Mouse (Mus musculus) 3T3-L1 (cell line): Measurements from ENCODE around the gene Srsf4.
A peak's percentile ranks its signal among the peaks of the same experiment; 100 is the strongest.

Experiments
- DNase-seq: peaks from one replicate; pipeline ENCODE4 v3.0.0-alpha.2; 2015; ENCODE audit warnings: low read depth, low spot score

Gene Srsf4

GRCm38 (mm10) chr4:131872672-131873292 lies 635 bp upstream of the Srsf4 start:
- DNase-seq = peak; percentile 37

GRCm38 (mm10) chr4:131874169-131874536 lies 736 bp downstream of the Srsf4 start:
- DNase-seq = no peak

DNA sequence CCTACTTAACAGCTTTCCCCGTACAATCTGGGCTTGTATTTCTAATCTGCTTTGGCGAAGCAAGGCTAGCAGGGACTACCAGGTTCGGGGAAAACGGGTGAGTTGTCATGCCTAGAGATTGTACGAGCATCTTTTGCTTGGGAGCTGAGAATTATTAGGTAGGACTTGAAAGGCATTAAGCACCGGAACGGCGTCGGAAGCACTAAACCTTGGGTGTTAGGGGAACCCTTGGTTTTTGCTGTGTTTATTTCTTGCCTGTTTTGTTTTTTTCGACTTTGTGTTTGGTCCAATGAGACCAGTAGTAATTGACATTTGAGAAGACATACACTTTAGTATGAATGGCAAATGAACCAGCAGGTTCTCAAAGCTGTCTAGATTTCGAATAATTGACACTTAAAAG lies 1.1 kb downstream of the Srsf4 start:
- DNase-seq = no peak

DNA sequence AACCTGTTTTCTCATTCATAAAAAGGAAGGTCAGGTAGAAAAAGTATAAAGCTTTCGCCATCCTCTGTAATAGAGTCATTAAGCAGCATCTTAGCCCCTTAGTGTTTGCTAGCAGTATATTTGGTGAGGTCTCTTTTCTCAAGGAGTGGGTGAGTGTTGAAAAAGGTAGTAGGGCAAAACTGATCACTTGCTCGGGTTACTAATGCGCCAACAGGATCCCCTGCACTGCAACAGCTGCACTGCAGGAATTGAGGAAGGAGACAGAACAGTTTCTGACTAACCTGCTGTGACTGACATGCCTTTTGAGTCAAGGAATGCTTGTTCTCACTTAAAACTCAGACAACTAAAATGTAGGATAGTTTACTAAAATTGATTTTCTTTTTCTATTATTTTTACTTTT lies 1.8 kb downstream of the Srsf4 start:
- no peak for DNase-seq

- DNase-seq = no peak
These were observed 3.4 kb downstream of the Srsf4 start for GRCm38 (mm10) chr4:131876836-131877235.

GRCm38 (mm10) chr4:131879692-131880091 lies 6.3 kb downstream of the Srsf4 start:
- DNase-seq = no peak

DNA sequence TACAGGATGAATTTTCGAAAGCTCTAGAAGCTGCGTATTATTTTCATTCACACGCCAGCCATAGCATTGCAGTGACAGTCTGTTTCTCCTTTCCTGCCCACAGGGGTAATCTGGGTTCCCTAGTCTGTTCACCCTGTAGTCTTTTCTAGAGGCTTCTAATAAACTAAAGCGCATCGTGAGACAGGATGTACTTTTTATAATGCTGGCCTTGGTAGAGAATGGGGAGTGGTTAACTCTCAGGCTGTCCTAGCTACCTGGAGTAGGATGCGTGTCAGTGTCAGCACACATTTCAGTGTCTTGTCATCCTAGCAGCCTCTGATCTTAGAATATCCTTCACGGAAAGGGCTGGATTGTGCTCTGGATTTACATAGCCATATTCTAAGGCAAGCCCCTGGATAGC lies 7.9 kb downstream of the Srsf4 start:
- no peak for DNase-seq

DNA sequence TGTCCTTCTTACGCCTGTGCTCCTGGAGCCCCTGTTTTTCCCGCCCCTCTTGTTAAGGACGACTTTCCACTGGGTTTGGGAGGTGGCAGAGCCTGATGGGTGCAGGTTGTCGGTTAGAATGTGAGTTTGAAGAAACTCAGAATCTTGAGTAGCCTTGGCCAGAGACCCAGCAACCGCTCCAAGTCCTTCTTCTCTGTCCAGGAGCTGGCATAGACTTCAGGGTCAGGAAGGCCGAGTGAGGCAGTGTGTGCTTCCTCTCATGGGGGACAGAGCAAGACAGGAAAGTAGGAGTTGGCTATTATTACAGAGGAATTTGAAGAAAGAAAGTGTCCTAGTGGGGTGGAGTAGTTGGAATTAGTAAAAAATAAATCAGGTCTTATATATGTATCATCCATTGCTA lies 10.2 kb downstream of the Srsf4 start:
- no peak for DNase-seq

DNA sequence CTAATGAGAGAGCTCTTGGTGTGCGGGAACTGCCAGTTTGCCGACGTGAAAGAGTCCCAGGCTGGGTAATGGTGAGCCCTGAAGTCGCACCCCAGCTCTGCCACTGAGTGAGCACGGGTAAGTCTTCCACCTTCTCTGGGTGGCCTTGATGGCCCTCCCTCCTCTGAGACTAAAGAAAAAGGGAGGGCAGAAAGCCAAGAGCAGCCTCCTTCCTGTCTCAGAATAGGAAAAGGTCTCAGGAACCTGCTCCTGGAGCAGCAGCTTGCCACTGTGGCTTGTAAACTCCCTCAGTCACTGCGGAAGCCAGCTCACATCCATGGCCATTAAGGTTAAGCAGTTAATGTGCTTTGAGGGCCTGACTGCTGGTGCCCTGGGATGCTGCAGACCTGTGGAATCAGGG lies 12.0 kb downstream of the Srsf4 start:
- DNase-seq = no peak

- no peak for DNase-seq
These were observed 15.1 kb downstream of the Srsf4 start for GRCm38 (mm10) chr4:131888564-131888963.

GRCm38 (mm10) chr4:131890692-131891091 lies 17.3 kb downstream of the Srsf4 start:
- DNase-seq = no peak

DNA sequence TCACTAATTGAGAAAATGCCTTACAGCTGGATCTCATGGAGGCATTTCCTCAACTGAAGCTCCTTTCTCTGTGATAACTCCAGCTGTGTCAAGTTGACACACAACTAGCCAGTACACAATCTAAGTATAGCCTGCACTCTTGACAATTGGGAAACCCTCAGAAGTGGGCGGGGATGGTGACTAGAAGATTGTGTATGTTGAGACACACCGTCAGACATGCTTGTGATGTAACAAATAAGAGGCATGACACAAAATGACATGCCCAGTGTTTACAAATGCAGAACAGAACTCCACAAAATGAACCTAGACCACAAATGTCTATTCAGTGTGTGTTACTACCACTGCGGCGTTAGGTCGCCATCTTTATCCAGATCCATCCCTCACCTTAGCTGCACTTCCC lies 23.7 kb downstream of the Srsf4 start:
- DNase-seq = no peak

- no peak for DNase-seq
These were observed 24.4 kb downstream of the Srsf4 start for GRCm38 (mm10) chr4:131897787-131898186.

DNA sequence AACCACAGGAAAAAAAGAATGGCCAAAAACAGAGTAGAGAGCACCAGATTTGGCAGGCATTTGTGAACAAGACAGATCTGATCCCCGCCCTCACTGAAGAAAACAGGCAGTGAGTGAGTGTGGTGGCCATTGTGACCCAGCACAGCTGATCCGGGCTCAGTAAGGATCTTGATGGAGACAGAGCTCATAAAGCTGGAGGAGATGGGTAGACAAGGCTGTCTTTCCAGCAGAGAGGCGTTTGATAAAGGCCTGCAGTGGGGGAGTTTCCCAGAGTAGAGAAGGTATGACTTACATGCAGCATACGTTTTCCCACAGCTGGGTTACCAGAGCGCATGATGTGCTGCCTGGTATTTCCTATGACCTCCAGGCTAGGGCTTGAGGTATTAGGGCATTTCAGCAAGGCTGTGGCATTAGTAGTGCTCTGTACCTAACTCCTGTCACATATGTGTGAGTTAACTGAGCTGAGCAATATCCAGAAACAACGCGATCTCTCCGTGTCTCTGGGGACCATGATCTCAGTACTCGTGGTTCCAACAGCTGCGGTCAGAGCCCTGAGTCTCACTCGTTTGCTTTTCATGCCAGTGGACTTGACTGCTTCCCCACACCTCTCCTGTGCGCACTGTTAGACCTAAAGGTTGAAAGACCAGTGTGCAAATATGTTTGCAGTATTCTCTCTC lies 25.2 kb downstream of the Srsf4 start:
- no peak for DNase-seq

- DNase-seq = no peak
These were observed 25.8 kb downstream of the Srsf4 start for GRCm38 (mm10) chr4:131899180-131899554.

DNA sequence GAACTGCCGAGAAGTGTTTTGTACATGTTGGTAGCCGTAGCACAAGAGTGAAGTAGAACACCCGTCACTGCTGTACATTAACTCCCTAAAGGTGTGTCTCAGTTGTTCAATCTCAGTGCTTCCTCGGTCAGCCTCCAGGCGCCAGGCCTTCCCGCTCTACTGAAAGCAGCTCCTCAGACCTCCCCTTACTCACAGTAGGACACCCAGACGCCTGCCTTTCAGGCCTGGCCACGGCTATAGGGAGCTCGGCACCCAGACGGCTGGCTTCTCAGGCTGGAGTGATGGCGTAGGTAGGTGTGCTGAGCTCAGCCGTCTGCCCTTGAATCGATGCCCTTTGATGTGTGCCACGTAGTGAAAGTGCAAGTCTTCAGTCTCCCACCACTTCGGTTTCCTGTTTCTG lies 27.7 kb downstream of the Srsf4 start:
- DNase-seq = no peak

- peak; percentile 47 for DNase-seq
These were observed 31.1 kb downstream of the Srsf4 start for GRCm38 (mm10) chr4:131904478-131904877.

- DNase-seq = peak; percentile 24
These were observed 33.0 kb downstream of the Srsf4 start for GRCm38 (mm10) chr4:131906423-131906822.

- peak; percentile 17 for DNase-seq
These were observed 34.5 kb downstream of the Srsf4 start for GRCm38 (mm10) chr4:131907912-131908311.

- no peak for DNase-seq
These were observed 37.0 kb downstream of the Srsf4 start for GRCm38 (mm10) chr4:131910237-131910994.

- DNase-seq = no peak
These were observed 38.1 kb downstream of the Srsf4 start for GRCm38 (mm10) chr4:131911521-131911920.

- DNase-seq = peak; percentile 41
These were observed 40.1 kb downstream of the Srsf4 start for GRCm38 (mm10) chr4:131913526-131913925.
